Mouse (Mus musculus) lung, adult 18-20 months (tissue): Measurements from ENCODE around the gene Gm11596.
"Not testable (repeated sequence)": the region's sequence is repeated elsewhere in the genome, so short reads cannot be mapped to it uniquely, and the experiment has no call there.

ENCODE experiments used
- DNase-seq, 2 experiments: peaks; one replicate each; pipeline ENCODE4 v3.0.0; 2022; ENCODE audit warnings: mixed read lengths in 2 of 2

Gm11596 gene

GRCm38 (mm10) chr11:99793367-99793766, at the start of gene Gm11596:
TSS of gene Gm11596 (minus strand) at chr11:99793467.
- no peak for DNase-seq

DNA sequence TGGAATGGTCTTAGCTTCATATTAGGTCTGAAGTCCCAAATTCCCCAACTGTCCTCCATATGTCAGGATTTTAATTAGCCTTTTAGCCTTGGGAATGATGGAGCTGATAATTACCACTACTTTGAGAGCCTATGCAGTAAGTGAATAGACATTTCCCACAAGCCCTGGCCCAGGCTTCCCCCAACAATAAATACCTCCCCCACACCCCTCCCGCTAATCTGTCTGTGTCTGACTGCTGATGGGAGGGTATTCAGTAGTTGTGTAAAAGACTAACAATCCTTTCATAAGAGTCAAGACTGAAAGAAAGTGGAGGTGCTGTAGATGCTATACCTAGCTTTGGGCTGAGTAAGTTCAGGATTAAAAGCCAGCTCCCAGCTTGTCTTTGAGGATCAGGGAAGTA, 48.9 kb upstream of the Gm11596 start:
- no peak for DNase-seq

- no peak for DNase-seq
These were observed 44.7 kb upstream of the Gm11596 start, which contains the start of gene 2300003K06Rik for GRCm38 (mm10) chr11:99837966-99838365. TSS of gene 2300003K06Rik (minus strand) at chr11:99838066.

DNA sequence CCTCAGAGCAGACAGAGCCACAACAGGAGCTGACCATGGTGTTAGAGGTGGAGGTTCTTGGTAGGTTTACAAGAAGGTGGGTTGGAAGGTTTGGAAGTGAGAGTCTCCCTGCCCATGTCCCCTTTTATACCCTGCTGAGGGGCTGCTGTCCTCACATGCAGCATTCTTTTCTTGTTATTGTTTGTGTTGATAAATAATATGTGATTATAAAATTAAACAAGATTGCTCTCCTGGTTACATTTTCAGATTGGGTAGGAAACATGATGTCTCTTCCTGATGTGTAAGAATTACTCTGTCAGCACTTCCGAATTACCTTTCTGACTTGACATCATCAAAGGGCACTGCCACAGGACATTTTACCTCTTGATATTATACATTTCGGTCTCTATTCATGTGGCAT, 22.3 kb upstream of the Gm11596 start, which contains the start of gene Gm11564:
Gm11564 (minus strand) TSS at position 101 of the 400 bp plus-strand sequence.
- not testable (repeated sequence) for DNase-seq

DNA sequence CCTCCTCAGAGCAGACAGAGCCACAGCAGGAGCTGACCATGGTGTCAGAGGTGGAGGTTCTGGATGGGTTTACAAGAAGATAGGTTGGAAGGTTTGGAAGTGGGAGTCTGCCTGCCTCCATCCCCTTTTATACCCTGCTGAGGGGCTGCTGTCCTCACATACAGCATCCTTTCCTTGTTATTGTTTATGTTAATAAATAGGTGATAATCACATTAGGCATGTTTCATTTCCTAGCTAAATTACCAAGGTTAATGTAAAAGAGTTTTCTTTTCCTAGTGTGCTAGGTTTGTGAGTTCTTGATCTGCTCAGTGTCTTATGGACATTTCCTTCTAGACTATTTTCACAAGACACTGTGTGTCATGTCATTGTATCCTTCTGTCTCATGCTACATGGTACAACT, 16.5 kb upstream of the Gm11596 start, which contains the start of gene Krtap4-13:
Krtap4-13 (minus strand) TSS at position 101 of the 400 bp plus-strand sequence.
- DNase-seq: not testable (repeated sequence)

DNA sequence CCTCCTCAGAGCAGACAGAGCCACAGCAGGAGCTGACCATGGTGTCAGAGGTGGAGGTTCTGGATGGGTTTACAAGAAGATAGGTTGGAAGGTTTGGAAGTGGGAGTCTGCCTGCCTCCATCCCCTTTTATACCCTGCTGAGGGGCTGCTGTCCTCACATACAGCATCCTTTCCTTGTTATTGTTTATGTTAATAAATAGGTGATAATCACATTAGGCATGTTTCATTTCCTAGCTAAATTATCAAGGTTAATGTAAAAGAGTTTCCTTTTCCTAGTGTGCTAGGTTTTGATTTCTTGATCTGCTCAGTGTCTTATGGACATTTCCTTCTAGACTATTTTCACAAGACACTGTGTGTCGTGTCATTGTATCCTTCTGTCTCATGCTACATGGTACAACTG, 11.1 kb upstream of the Gm11596 start, which contains the start of gene Gm11554:
Gm11554 (minus strand) TSS at position 101 of the 400 bp plus-strand sequence.
- not testable (repeated sequence) for DNase-seq

DNA sequence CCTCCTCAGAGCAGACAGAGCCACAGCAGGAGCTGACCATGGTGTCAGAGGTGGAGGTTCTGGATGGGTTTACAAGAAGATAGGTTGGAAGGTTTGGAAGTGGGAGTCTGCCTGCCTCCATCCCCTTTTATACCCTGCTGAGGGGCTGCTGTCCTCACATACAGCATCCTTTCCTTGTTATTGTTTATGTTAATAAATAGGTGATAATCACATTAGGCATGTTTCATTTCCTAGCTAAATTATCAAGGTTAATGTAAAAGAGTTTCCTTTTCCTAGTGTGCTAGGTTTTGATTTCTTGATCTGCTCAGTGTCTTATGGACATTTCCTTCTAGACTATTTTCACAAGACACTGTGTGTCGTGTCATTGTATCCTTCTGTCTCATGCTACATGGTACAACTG, 5.6 kb upstream of the Gm11596 start, which contains the start of gene Gm11569:
Gm11569 (minus strand) TSS at position 101 of the 400 bp plus-strand sequence.
- not testable (repeated sequence) for DNase-seq

DNA sequence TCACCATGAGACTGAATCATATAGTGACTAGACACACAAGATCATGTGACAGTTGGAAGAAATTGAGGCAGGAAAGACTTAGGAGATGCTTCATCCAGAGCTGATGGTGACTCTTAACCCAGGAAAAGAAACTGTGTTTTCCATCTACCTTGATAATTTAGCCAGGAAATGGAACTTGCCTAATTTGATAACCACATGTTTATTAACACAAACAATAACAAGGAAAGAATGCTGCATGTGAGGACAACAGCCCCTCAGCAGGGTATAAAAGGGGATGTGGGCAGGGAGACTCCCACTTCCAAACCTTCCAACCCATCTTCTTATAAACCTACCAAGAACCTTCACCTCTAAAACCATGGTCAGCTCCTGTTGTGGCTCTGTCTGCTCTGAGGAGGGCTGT, 8.4 kb downstream of the Gm11596 start, which contains the start of gene Krtap4-9:
Krtap4-9 (plus strand) TSS at position 301 of the 400 bp plus-strand sequence.
- DNase-seq: not testable (repeated sequence)

- no peak for DNase-seq
These were observed 12.7 kb downstream of the Gm11596 start, which contains the start of gene Krtap4-8 for GRCm38 (mm10) chr11:99780604-99781003. TSS of gene Krtap4-8 (minus strand) at chr11:99780704.

DNA sequence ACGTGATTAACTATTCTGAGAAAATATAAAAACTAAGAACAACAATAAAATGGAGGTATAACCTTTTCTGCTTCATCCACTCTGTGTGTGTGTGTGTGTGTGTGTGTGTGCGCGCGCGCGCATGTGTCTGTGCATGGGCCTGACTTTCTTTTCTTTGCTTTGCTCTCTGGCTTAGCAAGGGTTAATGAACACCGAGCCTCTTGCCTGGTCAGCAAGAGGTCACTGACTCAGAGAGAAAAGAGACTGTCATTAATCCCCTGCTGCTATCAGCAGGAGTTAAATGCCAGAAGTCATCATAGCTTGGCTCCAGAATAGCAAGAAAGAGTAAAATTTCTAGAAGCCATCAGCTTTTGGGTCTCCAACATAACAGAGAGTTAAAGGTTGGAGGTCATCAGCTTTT, 14.9 kb downstream of the Gm11596 start:
- no peak for DNase-seq

DNA sequence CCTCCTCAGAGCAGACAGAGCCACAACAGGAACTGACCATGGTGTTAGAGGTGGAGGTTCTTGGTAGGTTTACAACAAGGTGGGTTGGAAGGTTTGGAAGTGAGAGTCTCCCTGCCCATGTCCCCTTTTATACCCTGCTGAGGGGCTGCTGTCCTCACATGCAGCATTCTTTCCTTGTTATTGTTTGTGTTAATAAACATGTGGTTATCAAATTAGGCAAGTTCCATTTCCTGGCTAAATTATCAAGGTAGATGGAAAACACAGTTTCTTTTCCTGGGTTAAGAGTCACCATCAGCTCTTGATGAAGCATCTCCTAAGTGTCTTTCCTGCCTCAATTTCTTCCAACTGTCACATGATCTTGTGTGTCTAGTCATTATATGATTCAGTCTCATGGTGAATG, 20.5 kb downstream of the Gm11596 start, which contains the start of gene Gm11595:
Gm11595 (minus strand) TSS at position 101 of the 400 bp plus-strand sequence.
- DNase-seq: not testable (repeated sequence)

DNA sequence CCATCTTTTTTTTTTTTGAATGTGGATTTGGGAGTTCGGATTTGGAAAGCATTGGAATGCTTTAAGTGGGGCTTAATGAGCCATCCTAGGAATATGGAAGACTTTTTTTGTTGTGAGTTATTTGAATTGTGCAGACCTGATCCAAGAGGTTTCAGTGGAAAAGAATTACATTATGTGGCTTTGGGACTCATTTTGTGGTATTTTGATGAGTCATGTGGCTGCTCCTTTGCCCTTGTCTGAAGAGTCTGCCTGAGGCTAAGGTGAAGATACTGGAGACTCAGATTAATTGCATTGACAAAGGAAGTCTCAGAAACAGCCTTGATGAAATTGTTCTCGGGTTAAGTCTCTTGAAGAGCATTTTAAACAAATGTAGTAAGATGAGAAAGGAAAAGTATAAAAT, 24.9 kb downstream of the Gm11596 start:
- no peak for DNase-seq

DNA sequence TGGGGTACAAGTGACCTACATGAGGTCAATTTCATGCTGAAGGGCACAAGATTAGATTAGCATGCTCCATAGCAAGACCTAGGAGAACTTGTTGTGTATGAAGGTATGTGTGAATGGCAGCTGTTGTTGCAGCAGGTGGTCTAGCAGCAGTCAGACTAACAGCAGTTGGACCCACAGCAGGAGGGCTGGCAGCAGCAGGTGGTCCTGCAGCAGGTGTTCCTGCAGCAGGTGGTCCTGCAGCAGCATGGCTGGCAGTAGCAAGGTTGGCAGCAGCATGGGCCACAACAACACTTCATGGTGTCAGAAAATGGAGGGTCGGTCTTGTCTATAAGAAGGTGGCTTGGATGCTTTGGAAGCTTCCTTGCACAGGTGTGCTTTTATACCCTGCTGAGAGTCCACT, 34.4 kb downstream of the Gm11596 start:
- DNase-seq: no peak

GRCm38 (mm10) chr11:99743985-99744384, 49.3 kb downstream of the Gm11596 start:
- peak; percentile 4 to 24 for DNase-seq
